Mouse (Mus musculus) myocyte (in vitro differentiated cells): ENCODE results near the gene Hipk2.

ENCODE experiments used
- CEBPB ChIP-seq: IDR thresholded peaks from 2 replicates; pipeline ENCODE4 v1.6.1; 2011; ENCODE audit warnings: mild to moderate bottlenecking, moderate library complexity; ENCODE audit not compliant: poor library complexity, insufficient read depth, severe bottlenecking
- E2F4 ChIP-seq: IDR thresholded peaks from one replicate; pipeline ENCODE4 v1.6.1; 2011; ENCODE audit warnings: mild to moderate bottlenecking, control low read depth, moderate library complexity; ENCODE audit not compliant: insufficient read depth
- MAX ChIP-seq: IDR thresholded peaks from one replicate; pipeline ENCODE4 v1.6.1; 2011; ENCODE audit warnings: low read depth, mild to moderate bottlenecking, control low read depth
- MYOD1 ChIP-seq, 3 experiments: IDR thresholded peaks; one replicate each; pipeline ENCODE4 v1.6.1; 2011; ENCODE audit warnings: control low read depth in 2 of 3, low read depth in 2 of 3, mild to moderate bottlenecking in 2 of 3, moderate library complexity in 1 of 3; ENCODE audit not compliant: insufficient read length in 2 of 3, control insufficient read depth in 1 of 3
- POLR2A ChIP-seq: IDR thresholded peaks from one replicate; pipeline ENCODE4 v1.6.1; 2011; ENCODE audit warnings: low read depth, mild to moderate bottlenecking, control low read depth, moderate library complexity; ENCODE audit not compliant: insufficient read length
- REST ChIP-seq: IDR thresholded peaks from one replicate; pipeline ENCODE4 v1.6.1; 2011; ENCODE audit warnings: mild to moderate bottlenecking, control low read depth, moderate library complexity; ENCODE audit not compliant: insufficient read depth, insufficient read length
- SRF ChIP-seq: IDR thresholded peaks from one replicate; pipeline ENCODE4 v1.6.1; 2011; ENCODE audit warnings: low read depth; ENCODE audit not compliant: control insufficient read depth, insufficient read length
- TCF12 ChIP-seq: IDR thresholded peaks from one replicate; pipeline ENCODE4 v1.6.1; 2011; ENCODE audit warnings: mild to moderate bottlenecking, control low read depth; ENCODE audit not compliant: poor library complexity, insufficient read depth, severe bottlenecking
- USF1 ChIP-seq: IDR thresholded peaks from one replicate; pipeline ENCODE4 v1.6.1; 2011; ENCODE audit warnings: low read depth, mild to moderate bottlenecking, control low read depth, moderate library complexity

DNA sequence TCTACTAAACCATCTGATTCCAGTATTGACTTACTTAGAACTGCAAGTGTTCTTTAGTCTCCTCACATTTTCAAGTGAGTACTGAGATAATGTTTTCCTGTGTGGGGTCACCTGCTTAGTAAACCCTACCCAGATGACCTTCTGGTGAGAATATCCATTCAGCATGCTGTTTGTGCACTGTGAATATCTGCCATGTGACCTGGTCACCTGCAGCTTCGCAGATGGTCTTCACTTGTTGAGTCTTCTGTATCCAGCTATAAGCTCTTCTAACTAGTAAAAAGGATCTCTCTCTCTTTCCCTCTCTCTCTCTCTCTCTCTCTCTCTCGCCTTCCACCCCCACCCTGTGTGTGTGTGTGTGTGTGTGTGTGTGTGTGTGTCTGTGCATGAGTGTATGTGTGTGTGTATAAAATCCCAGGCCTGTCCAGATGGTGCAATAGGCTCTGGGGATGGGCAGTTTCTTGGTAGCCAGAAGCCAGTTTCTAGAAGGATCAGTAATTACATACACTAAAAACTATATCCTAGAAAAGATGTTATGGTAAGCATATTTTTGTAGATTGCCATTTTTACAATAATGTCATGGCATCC, 99.9 kb downstream of the Hipk2 start:
- TF ChIP-seq POLR2A (no peak), USF1 (no peak), E2F4 (no peak), REST (no peak), MAX (no peak), TCF12 (no peak), SRF (no peak), CEBPB (no peak), MYOD1 (IDR thresholded peaks at IDR 0.05; ENCODE audit: control insufficient read depth in 1 of 3, insufficient read length in 2 of 3, low read depth in 2 of 3) (no peak)
